In the genomic region with DNA sequence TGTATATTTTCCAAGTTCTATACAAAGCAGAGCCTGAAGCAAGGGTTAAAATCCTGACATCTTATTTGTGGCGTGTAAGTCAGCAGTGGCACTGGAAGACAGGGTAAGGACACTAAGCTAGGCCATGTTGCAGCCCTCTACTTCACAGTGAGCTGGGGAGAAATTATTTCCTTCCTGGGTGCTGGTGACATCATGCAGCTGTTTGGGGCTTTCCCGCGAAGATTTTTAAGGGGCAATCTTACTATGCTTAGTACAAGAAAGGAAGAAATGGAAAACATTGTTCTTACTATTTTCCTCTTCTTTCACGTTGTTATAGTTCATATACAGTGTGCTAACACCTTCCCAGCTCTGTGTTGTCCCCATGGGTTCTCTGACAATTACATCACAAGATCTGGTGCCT, we compare ENCODE assay signal across 25 mouse cellular contexts.
"Had no signal": no experiment of that assay in that cellular context is flagged by ENCODE, and none has a peak within 500 bp of the region (broad histone marks: within the 10 kb centered on the region; RNA-seq: fewer than 3 reads in every experiment).

No protein-coding gene starts in this region.

- H3K4me1 ChIP-seq: heart, embryonic 13.5 days; heart, embryonic 15.5 days; hindbrain, embryonic 13.5 days; hindbrain, embryonic 15.5 days; kidney, embryonic 15.5 days; limb, embryonic 10.5 days; limb, embryonic 12.5 days had no signal

- H3K9me3 ChIP-seq: heart, embryonic 13.5 days; heart, embryonic 15.5 days; hindbrain, embryonic 13.5 days; hindbrain, embryonic 15.5 days; kidney, embryonic 15.5 days; limb, embryonic 10.5 days; limb, embryonic 12.5 days had no signal

- H3K9ac ChIP-seq: heart, embryonic 13.5 days; heart, embryonic 15.5 days; hindbrain, embryonic 13.5 days; hindbrain, embryonic 15.5 days; kidney, embryonic 15.5 days; limb, embryonic 12.5 days had no signal

- H3K27me3 ChIP-seq: heart, embryonic 13.5 days; heart, embryonic 15.5 days; hindbrain, embryonic 13.5 days; hindbrain, embryonic 15.5 days; kidney, embryonic 15.5 days; limb, embryonic 12.5 days had no signal

- H3K27ac ChIP-seq: gastrocnemius, adult 2 months; heart, adult 2 months; heart, embryonic 13.5 days; heart, embryonic 15.5 days; hindbrain, embryonic 13.5 days; hindbrain, embryonic 15.5 days; hindbrain, postnatal 0 days; kidney, embryonic 15.5 days; kidney, postnatal 0 days; left cerebral cortex, adult 2 months; limb, embryonic 10.5 days; limb, embryonic 12.5 days had no signal

- H3K36me3 ChIP-seq: heart, embryonic 13.5 days; heart, embryonic 15.5 days; hindbrain, embryonic 13.5 days; hindbrain, embryonic 15.5 days; kidney, embryonic 15.5 days; limb, embryonic 10.5 days; limb, embryonic 12.5 days had no signal

- H3K4me3 ChIP-seq: gastrocnemius, adult 2 months; heart, adult 2 months; heart, embryonic 13.5 days; heart, embryonic 15.5 days; hindbrain, embryonic 13.5 days; hindbrain, embryonic 15.5 days; kidney, embryonic 15.5 days; left cerebral cortex, adult 2 months; limb, embryonic 10.5 days; limb, embryonic 12.5 days had no signal

- DNase-seq: gastrocnemius, adult 2 months; gastrocnemius, postnatal 10 days; gastrocnemius, postnatal 36 days; heart, adult 11 months; heart, adult 2 months; heart, postnatal 14 days; heart, postnatal 36 days; kidney, adult 11 months; kidney, adult 2 months; kidney, adult 9 months; kidney, postnatal 14 days; kidney, postnatal 36 days; liver had no signal

- ATAC-seq: hindbrain, postnatal 0 days; intestine, embryonic 16.5 days had no signal

- H3K4me2 ChIP-seq: heart, embryonic 11.5 days; heart, embryonic 13.5 days; heart, embryonic 15.5 days; hindbrain, embryonic 13.5 days; hindbrain, embryonic 15.5 days; kidney, embryonic 15.5 days; limb, embryonic 12.5 days had no signal
